Mouse (Mus musculus): ENCODE measurements around the gene Aqp2.

DNA sequence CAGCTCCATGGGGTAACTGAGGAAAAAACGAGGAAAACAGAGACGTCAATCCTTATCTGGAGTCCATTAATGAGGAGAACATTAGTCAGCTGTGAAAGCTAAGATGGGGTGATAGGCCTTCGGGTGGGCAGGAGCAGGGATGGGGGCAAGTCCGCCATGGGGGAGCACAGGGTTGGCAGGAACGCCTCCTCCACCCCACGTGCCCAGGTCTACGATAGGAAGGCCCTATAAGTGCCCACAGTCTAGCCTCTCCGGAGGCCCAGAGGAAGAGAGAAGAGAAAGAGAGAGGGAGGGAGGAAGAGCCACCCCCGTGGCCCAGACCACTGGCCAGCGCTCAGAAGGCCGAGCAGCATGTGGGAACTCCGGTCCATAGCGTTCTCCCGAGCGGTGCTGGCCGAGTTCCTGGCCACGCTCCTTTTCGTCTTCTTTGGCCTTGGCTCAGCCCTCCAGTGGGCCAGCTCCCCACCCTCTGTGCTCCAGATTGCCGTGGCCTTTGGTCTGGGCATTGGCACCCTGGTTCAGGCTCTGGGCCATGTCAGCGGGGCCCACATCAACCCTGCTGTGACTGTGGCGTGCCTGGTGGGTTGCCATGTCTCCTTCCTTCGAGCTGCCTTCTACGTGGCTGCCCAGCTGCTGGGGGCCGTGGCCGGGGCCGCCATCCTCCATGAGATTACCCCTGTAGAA lies at the start of gene Aqp2:
- TF ChIP-seq CTCF (IDR thresholded peaks at IDR 0.05; ENCODE audit: low read depth) (no peak), EP300 (IDR thresholded peaks at IDR 0.05; ENCODE audit: low read depth) (no peak)
